Mouse (Mus musculus) forebrain, embryonic 14.5 days (tissue): ENCODE results near the gene Crtac1. TPM values are rescaled to one million over a fixed set of nuclear protein-coding genes. Genes with fewer than 3 reads are reported as not detected.
A peak's percentile ranks its signal among the peaks of the same experiment; 100 is the strongest.

ENCODE experiments used
- ATAC-seq: fragments of 200-750 bp; cut with Nextera tagmentation; 2 replicates; pipeline ENCODE4 v1.8.0; 2017; ENCODE audit warnings: mild to moderate bottlenecking, moderate library complexity
- DNase-seq: peaks from one replicate; pipeline ENCODE4 v3.0.0-alpha.2; 2015; ENCODE audit warnings: low spot score
- H3K27ac ChIP-seq: fragments of 300-500 bp; sonication (generic); 2 replicates; pipeline ENCODE4 v1.5.1; 2014; ENCODE audit warnings: low read depth, mild to moderate bottlenecking, control low read depth, low read length, moderate library complexity
- H3K27me3 ChIP-seq: fragments of 300-500 bp; sonication (generic); replicated peaks from 2 replicates; pipeline ENCODE4 v1.6.1; 2014; ENCODE audit warnings: low read length, control low read depth, mixed read lengths; ENCODE audit not compliant: control insufficient read depth, insufficient read depth
- H3K36me3 ChIP-seq: fragments of 300-500 bp; sonication (generic); 2 replicates; pipeline ENCODE4 v1.6.1; 2014; ENCODE audit warnings: low read length, control low read depth; ENCODE audit not compliant: control insufficient read depth, insufficient read depth
- H3K4me1 ChIP-seq: fragments of 300-500 bp; sonication (generic); 2 replicates; pipeline ENCODE4 v1.6.1; 2014; ENCODE audit warnings: antibody characterized with exemption, low read length, control low read depth; ENCODE audit not compliant: control insufficient read depth, insufficient read depth
- H3K4me2 ChIP-seq: fragments of 300-500 bp; sonication (generic); 2 replicates; pipeline ENCODE4 v1.6.1; 2014; ENCODE audit warnings: mild to moderate bottlenecking, control low read depth, low read length
- H3K4me3 ChIP-seq: fragments of 300-500 bp; sonication (generic); 2 replicates; pipeline ENCODE4 v1.5.1; 2014; ENCODE audit warnings: low read depth, low read length, control low read depth
- H3K9ac ChIP-seq: fragments of 300-500 bp; sonication (generic); 2 replicates; pipeline ENCODE4 v1.6.1; 2014; ENCODE audit warnings: mild to moderate bottlenecking, low read length, control low read depth, moderate library complexity
- H3K9me3 ChIP-seq: fragments of 300-500 bp; sonication (generic); replicated peaks from 2 replicates; pipeline ENCODE4 v1.6.1; 2016; ENCODE audit warnings: low read length, control low read depth, mixed read lengths; ENCODE audit not compliant: control insufficient read depth
- WGBS: fragments of 180-500 bp; shearing (Covaris S2); extraction: QIAGEN DNeasy Blood & Tissue Kit; methylation state at CpG from one replicate; pipeline ENCODE4 v1.1.7; 2014; 5-methylcytosine and 5-hydroxymethylcytosine counted together
- polyA plus RNA-seq: library from polyadenylated mRNA; unstranded; fragments of >200 nt; fragmentation: Nextera tagmentation; extraction: Ambion mirVana; gene quantifications from 2 replicates; pipeline ENCODE4 v1.2.1, GENCODE M21; 2014

Crtac1 gene
- polyA plus RNA-seq, 1 experiment from 2014 or later = 17.3 TPM

- no peak for DNase-seq
- Histone ChIP-seq H3K9me3 (no peaks in the 10 kb centered on the region), H3K9ac (no peak overlapping the region), H3K27ac (no peak overlapping the region), H3K27me3 (no peaks in the 10 kb centered on the region), H3K4me3 (no peak overlapping the region), H3K4me2 (no peak overlapping the region), H3K4me1 (no peaks in the 10 kb centered on the region), H3K36me3 (no peaks in the 10 kb centered on the region)
- 88% methylated on average over 9 of the region's 9 CpGs for WGBS
- no peak for ATAC-seq
Measured at GRCm38 (mm10) chr19:42454006-42454405, 22.4 kb upstream of the Crtac1 start.

DNA sequence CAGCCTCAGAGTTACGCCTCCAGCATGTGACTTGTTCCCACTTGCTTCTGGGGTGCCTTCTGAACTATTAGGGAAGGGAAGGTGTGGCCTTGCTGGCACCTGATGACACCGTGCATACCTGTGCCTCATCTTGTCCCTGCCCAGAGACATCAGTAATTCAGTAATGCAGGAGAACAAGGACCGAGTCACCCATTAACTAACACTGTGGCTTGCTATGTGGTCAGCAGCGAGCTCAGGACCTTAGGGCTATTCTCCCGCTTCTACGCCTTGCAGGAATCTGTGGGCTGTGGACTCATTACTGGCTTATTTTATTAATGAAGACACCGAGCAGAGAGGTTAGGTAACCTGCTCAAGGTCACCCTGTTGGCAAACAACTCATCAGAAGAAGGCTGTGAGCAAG lies 21.0 kb upstream of the Crtac1 start:
- H3K27ac ChIP-seq = no peak overlapping the region
- H3K4me2 ChIP-seq = no peak overlapping the region
- H3K27me3 ChIP-seq = no peaks in the 10 kb centered on the region
- H3K4me1 ChIP-seq = no peaks in the 10 kb centered on the region
- ATAC-seq (no peak), DNase-seq (no peak)
- no peak overlapping the region for H3K4me3 ChIP-seq
- no peaks in the 10 kb centered on the region for H3K36me3 ChIP-seq
- WGBS = 87% methylated on average over 7 of the region's 7 CpGs
- H3K9me3 ChIP-seq = no peaks in the 10 kb centered on the region
- H3K9ac ChIP-seq = no peak overlapping the region

DNA sequence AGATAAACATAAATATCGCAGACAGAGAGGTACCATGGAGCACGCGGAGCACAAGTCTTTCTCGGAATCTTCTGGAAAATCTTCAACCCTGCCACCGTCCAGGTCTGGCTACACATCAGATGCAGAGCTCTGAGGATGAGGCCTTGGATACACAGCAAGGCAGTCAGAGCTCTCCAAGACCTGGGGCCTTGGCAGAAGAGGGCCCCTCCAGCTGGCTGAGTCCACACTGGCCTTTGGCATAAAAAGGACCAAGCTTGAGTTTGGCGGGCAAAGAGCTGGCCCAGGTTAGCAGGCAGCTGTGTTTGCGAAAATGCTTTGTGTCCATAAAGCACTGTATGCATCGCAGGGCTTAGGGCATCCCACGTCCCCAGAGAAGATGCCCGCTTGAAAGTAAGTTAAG lies 17.0 kb upstream of the Crtac1 start:
- no peak for ATAC-seq
- no peak overlapping the region for H3K4me2 ChIP-seq
- H3K27ac ChIP-seq = no peak overlapping the region
- no peak overlapping the region for H3K4me3 ChIP-seq
- H3K36me3 ChIP-seq = no peaks in the 10 kb centered on the region
- 95% methylated on average over 10 of the region's 10 CpGs for WGBS
- no peaks in the 10 kb centered on the region for H3K9me3 ChIP-seq
- H3K9ac ChIP-seq = no peak overlapping the region
- no peaks in the 10 kb centered on the region for H3K4me1 ChIP-seq
- DNase-seq = no peak
- H3K27me3 ChIP-seq = no peaks in the 10 kb centered on the region

DNA sequence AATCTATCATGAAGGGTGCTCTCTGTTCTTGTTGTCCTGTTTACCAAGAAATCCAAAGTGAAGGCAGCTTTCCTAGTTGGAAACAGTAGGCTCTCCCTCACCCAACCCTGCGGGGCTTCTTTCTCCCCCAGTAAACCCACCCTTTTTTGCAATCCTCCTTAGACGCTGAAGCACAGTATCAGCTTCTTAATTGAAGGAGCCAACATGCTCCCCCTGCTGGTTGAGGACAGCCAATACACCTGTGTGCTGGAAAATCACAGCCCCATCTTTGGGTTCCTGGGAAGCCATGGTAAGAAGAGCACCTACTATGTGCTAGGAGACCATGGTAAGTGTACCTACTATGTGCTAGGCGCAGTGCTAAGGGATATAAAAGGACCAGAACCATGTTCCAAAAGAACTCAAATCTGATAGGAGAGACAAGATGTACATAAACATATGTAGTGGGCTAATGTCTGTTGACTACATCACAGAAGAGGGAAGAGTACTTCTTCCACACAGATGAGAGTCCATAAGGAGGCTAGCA lies 12.4 kb upstream of the Crtac1 start:
- ATAC-seq = peak; percentile 62; the same call in 1 of the 2 replicates
- H3K4me2 ChIP-seq = no peak overlapping the region
- 14% methylated on average over 3 of the region's 3 CpGs for WGBS
- H3K4me3 ChIP-seq = no peak overlapping the region
- no peaks in the 10 kb centered on the region for H3K27me3 ChIP-seq
- H3K9me3 ChIP-seq = no peaks in the 10 kb centered on the region
- H3K27ac ChIP-seq = no peak overlapping the region
- no peaks in the 10 kb centered on the region for H3K36me3 ChIP-seq
- H3K9ac ChIP-seq = no peak overlapping the region
- H3K4me1 ChIP-seq = no peaks in the 10 kb centered on the region
- DNase-seq = peak; percentile 80

DNA sequence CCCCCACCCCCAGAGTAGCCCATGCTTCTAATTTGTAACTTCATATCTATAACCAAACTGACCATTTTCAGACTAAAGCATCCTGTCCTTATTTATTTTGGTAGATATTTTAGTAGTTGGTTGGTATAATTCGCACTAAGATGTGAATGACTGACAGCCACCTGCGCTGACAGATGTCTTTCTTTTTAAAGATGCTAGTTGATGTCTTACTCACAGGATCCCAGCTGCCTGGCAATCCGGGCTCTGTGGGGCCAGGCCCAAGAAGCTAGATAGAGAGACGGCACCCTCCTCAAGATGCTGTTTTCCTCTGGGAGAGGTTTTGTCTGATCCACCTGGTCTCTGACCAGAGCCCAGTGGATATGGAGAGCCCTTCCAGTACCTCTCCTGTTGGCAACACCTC lies 11.7 kb upstream of the Crtac1 start:
- no peak for ATAC-seq
- DNase-seq = peak; percentile 38

GRCm38 (mm10) chr19:42442246-42443197 lies 10.9 kb upstream of the Crtac1 start:
- no peaks in the 10 kb centered on the region for H3K4me1 ChIP-seq
- 62% methylated on average over 8 of the region's 8 CpGs for WGBS
- H3K4me2 ChIP-seq = no peak overlapping the region

More for the DNA sequence above, 11.7 kb upstream of the Crtac1 start:
- Histone ChIP-seq H3K27ac (no peak overlapping the region), H3K4me3 (no peak overlapping the region), H3K9ac (no peak overlapping the region), H3K36me3 (no peaks in the 10 kb centered on the region), H3K4me1 (no peaks in the 10 kb centered on the region), H3K27me3 (no peaks in the 10 kb centered on the region), H3K9me3 (no peaks in the 10 kb centered on the region), H3K4me2 (no peak overlapping the region)
- WGBS = 77% methylated on average over 4 of the region's 4 CpGs

GRCm38 (mm10) chr19:42440089-42440488 lies 8.5 kb upstream of the Crtac1 start:
- no peaks in the 10 kb centered on the region for H3K36me3 ChIP-seq
- H3K4me2 ChIP-seq = no peak overlapping the region
- WGBS = 37% methylated on average over 3 of the region's 3 CpGs
- ATAC-seq (no peak), DNase-seq (peak; percentile 63)
- no peak overlapping the region for H3K4me3 ChIP-seq
- H3K27me3 ChIP-seq = no peaks in the 10 kb centered on the region
- H3K9me3 ChIP-seq = no peaks in the 10 kb centered on the region
- H3K9ac ChIP-seq = no peak overlapping the region
- 0 out of 2 replicates have a peak, but pooled peaks cover 3% of the 10 kb centered on the region for H3K4me1 ChIP-seq
- no peak overlapping the region for H3K27ac ChIP-seq

More at GRCm38 (mm10) chr19:42442246-42443197, 10.9 kb upstream of the Crtac1 start:
- ATAC-seq = 0 out of 2 replicates have a peak, but pooled peaks have one; percentile 20
- no peaks in the 10 kb centered on the region for H3K36me3 ChIP-seq
- H3K9me3 ChIP-seq = no peaks in the 10 kb centered on the region
- H3K27ac ChIP-seq = no peak overlapping the region
- no peak for DNase-seq
- H3K27me3 ChIP-seq = no peaks in the 10 kb centered on the region
- H3K9ac ChIP-seq = no peak overlapping the region
- no peak overlapping the region for H3K4me3 ChIP-seq

DNA sequence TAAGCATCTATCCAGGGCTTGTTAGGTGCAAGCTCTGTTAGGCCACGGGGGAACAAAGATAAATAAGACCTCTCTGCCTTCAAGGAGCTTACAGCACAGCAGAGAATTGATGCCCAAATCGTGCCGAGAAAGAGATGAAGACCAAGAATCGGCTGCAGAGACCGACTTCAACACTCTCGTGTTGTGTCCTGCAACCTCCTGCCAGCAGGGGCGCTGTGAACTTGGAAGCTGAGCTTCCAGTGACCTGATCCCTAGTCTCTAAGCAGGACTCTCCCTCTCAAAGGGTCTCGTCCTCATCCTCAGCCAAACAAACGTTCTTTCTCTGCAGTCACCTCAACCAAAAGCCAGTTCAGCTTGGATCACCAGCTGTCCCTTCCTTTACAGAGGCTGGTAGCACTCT lies 7.8 kb upstream of the Crtac1 start:
- H3K4me1 ChIP-seq = 0 out of 2 replicates have a peak, but pooled peaks cover 3% of the 10 kb centered on the region

DNA sequence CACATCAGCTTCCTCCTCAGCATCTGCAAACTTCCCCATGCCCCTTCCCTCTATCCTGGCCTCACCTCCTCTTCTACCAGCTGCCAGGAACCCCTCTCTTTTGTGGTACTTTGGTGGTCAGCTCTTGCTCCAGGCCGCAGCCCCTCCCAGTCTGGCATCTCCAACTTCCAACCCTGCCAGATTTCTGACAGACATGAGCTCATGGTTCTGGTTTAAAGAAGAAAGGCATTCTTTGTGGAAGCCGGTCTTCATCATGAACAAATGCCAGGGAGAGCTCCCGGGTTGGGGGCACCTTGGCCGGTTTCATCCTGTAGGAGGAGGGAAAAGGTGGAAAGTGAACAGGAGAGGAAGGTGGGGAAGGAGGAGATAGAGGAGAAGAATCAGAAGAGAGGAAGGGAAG lies 4.0 kb upstream of the Crtac1 start:
- WGBS = 34% methylated on average over 4 of the region's 4 CpGs
- no peaks in the 10 kb centered on the region for H3K36me3 ChIP-seq
- H3K4me3 ChIP-seq = no peak overlapping the region
- no peak overlapping the region for H3K27ac ChIP-seq
- H3K9ac ChIP-seq = no peak overlapping the region
- peaks cover 24% of the 10 kb centered on the region for H3K27me3 ChIP-seq
- H3K4me2 ChIP-seq = no peak overlapping the region
- ATAC-seq (no peak), DNase-seq (peak; percentile 50)
- no peaks in the 10 kb centered on the region for H3K9me3 ChIP-seq
- H3K4me1 ChIP-seq = peaks cover 12% of the 10 kb centered on the region

More for the DNA sequence above, 7.8 kb upstream of the Crtac1 start:
- DNase-seq (no peak), ATAC-seq (no peak)
- no peaks in the 10 kb centered on the region for H3K9me3 ChIP-seq
- no peak overlapping the region for H3K9ac ChIP-seq
- no peaks in the 10 kb centered on the region for H3K27me3 ChIP-seq
- H3K4me2 ChIP-seq = no peak overlapping the region
- no peak overlapping the region for H3K4me3 ChIP-seq
- WGBS = 78% methylated on average over 9 of the region's 9 CpGs
- H3K36me3 ChIP-seq = no peaks in the 10 kb centered on the region
- H3K27ac ChIP-seq = no peak overlapping the region
